Mouse (Mus musculus) forebrain, embryonic 16.5 days (tissue): Measurements from ENCODE around the gene Cept1. TPM values are rescaled to one million over a fixed set of nuclear protein-coding genes. Genes with fewer than 3 reads are reported as not detected.

Source experiments
- ATAC-seq: fragments of 200-750 bp; cut with Nextera tagmentation; 2 replicates; pipeline ENCODE4 v1.8.0; 2017; ENCODE audit warnings: mild to moderate bottlenecking, moderate library complexity
- H3K27ac ChIP-seq: fragments of 300-500 bp; sonication (generic); 2 replicates; pipeline ENCODE4 v1.5.1; 2014; ENCODE audit warnings: low read length, control low read depth
- H3K27me3 ChIP-seq: fragments of 300-500 bp; sonication (generic); replicated peaks from 2 replicates; pipeline ENCODE4 v1.6.1; 2014; ENCODE audit warnings: low read length; ENCODE audit not compliant: control insufficient read depth, insufficient read depth
- H3K36me3 ChIP-seq: fragments of 300-500 bp; sonication (generic); 2 replicates; pipeline ENCODE4 v1.6.1; 2014; ENCODE audit not compliant: control insufficient read depth, insufficient read depth
- H3K4me1 ChIP-seq: fragments of 300-500 bp; sonication (generic); replicated peaks from 2 replicates; pipeline ENCODE4 v1.6.1; 2014; ENCODE audit warnings: low read length; ENCODE audit not compliant: control insufficient read depth, insufficient read depth
- H3K4me2 ChIP-seq: fragments of 300-500 bp; sonication (generic); 2 replicates; pipeline ENCODE4 v1.6.1; 2014; ENCODE audit warnings: mild to moderate bottlenecking, low read length, control low read depth
- H3K4me3 ChIP-seq: fragments of 300-500 bp; sonication (generic); replicated peaks from 2 replicates; pipeline ENCODE4 v1.5.1; 2014; ENCODE audit warnings: mild to moderate bottlenecking, low read length, control low read depth
- H3K9ac ChIP-seq: fragments of 300-500 bp; sonication (generic); replicated peaks from 2 replicates; pipeline ENCODE4 v1.6.1; 2014; ENCODE audit warnings: low read depth, low read length, control low read depth
- H3K9me3 ChIP-seq: fragments of 300-500 bp; sonication (generic); 2 replicates; pipeline ENCODE4 v1.6.1; 2016; ENCODE audit warnings: low read length; ENCODE audit not compliant: control insufficient read depth
- WGBS: fragments of 180-500 bp; shearing (Covaris S2); extraction: QIAGEN DNeasy Blood & Tissue Kit; methylation state at CpG from one replicate; pipeline ENCODE4 v1.1.7; 2014; 5-methylcytosine and 5-hydroxymethylcytosine counted together
- polyA plus RNA-seq: library from polyadenylated mRNA; unstranded; fragments of >200 nt; fragmentation: Nextera tagmentation; extraction: Ambion mirVana; gene quantifications from 2 replicates; pipeline ENCODE4 v1.2.1, GENCODE M21; 2015

Gene Cept1
- polyA plus RNA-seq, 1 experiment from 2014 or later, result 45.8 TPM

DNA sequence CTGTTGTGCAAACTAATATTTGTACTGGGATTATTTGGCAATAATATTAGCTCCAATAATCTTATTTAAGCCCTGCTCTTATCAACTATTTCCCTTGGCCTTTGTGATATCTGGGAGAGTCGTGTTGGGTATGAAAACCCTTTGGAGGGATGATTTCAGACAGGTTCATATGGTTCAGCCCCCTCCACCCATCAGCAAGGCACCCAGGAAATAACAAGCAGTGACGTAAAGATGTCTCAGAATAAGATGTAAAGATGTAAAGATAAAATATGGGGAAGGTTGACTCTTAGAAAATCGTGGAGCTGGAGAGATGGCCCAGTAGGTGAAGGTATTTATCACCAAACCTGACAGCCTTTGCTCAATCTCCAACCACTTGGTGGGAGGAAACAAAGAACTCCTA is 85.1 kb downstream of the Cept1 start:
- WGBS, result 77% methylated on average over 3 of the region's 3 CpGs
- H3K36me3 ChIP-seq, result no peaks in the 10 kb centered on the region
- H3K4me3 ChIP-seq, result no peak overlapping the region
- H3K4me1 ChIP-seq, result no peaks in the 10 kb centered on the region
- no peak for ATAC-seq
- H3K27me3 ChIP-seq, result no peaks in the 10 kb centered on the region
- no peaks in the 10 kb centered on the region for H3K9me3 ChIP-seq
- no peak overlapping the region for H3K9ac ChIP-seq
- no peak overlapping the region for H3K27ac ChIP-seq
- no peak overlapping the region for H3K4me2 ChIP-seq

DNA sequence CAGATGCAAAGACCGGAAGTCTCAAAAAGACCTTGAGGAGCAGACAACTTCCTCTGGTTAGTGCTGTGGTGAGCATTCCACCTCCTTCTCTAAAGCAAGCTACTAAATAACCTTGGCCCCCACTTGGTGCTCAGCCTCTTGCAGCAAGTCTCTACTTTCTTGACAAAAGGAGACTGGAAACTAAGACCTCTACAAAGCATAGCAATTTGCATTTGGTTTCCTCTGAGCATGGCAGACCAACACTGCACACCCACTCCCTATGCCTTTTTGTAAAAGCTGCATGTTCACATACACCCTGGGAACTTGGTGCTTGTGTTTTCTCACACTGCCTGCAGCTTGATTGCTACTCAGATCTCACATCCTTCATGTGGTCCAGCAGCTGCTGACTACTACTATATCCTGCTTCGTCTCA is 85.5 kb downstream of the Cept1 start:
- no peak overlapping the region for H3K4me2 ChIP-seq
- no peak overlapping the region for H3K9ac ChIP-seq
- H3K27me3 ChIP-seq, result no peaks in the 10 kb centered on the region
- no peak overlapping the region for H3K4me3 ChIP-seq
- whole genome bisulfite sequencing, result 95% methylated on average over 2 of the region's 2 CpGs
- no peak overlapping the region for H3K27ac ChIP-seq
- H3K4me1 ChIP-seq, result no peaks in the 10 kb centered on the region
- H3K9me3 ChIP-seq, result no peaks in the 10 kb centered on the region
- H3K36me3 ChIP-seq, result no peaks in the 10 kb centered on the region
- no peak for ATAC-seq

DNA sequence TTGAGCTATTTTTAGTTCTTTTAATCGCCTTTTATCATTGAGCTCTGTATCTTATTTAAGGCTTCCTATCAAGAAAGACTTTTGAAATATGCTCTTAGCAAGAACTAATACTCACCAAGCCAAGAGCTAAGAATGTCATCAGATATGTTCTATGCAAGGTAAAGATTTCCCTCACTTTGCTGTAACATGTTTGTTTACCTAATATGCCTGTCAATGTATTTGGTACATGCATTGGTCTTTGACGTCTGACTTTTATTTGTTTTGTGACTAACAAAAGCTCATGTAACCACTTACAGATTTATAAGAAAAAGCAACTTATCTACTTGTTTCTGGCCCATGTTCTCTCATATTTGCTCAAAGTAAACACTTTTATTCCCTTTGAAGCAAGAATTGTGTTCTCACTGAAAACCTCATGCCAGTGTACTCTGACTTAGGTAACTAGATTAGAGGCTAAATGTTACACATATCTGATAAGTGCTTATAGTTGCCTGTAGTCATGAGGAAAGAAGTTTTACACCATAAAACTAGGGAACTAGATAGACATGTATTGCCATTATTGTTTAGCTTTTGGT is 90.2 kb downstream of the Cept1 start:
- H3K27me3 ChIP-seq, result no peaks in the 10 kb centered on the region
- no peaks in the 10 kb centered on the region for H3K36me3 ChIP-seq
- H3K4me1 ChIP-seq, result no peaks in the 10 kb centered on the region
- no peak overlapping the region for H3K9ac ChIP-seq
- 87% methylated on average over 2 of the region's 2 CpGs for WGBS
- H3K9me3 ChIP-seq, result no peaks in the 10 kb centered on the region
- ATAC-seq, result no peak
- H3K27ac ChIP-seq, result no peak overlapping the region
- no peak overlapping the region for H3K4me2 ChIP-seq
- no peak overlapping the region for H3K4me3 ChIP-seq

- H3K4me3 ChIP-seq, result no peak overlapping the region
- H3K36me3 ChIP-seq, result no peaks in the 10 kb centered on the region
- no peak overlapping the region for H3K9ac ChIP-seq
- 74% methylated on average over 4 of the region's 4 CpGs for WGBS
- no peaks in the 10 kb centered on the region for H3K27me3 ChIP-seq
- ATAC-seq, result no peak
- H3K4me2 ChIP-seq, result no peak overlapping the region
- no peaks in the 10 kb centered on the region for H3K4me1 ChIP-seq
- no peak overlapping the region for H3K27ac ChIP-seq
- no peaks in the 10 kb centered on the region for H3K9me3 ChIP-seq
These were observed 95.0 kb downstream of the Cept1 start for GRCm38 (mm10) chr3:106452616-106453015.

Other genes starting within 250 kb of the Cept1 start
- not detected in 2 replicates for gene Chil6, start 141.6 kb downstream of the Cept1 start, polyA plus RNA-seq
- gene Dennd2d, start 65.4 kb downstream of the Cept1 start, polyA plus RNA-seq, result 0.43 and 0.67 TPM in 2 replicates
- gene Dram2, start within 50 bp of the Cept1 start, polyA plus RNA-seq, result 62.0 and 65.0 TPM in 2 replicates
- 18.8 and 19.2 TPM in 2 replicates for gene Lrif1, start 137.2 kb upstream of the Cept1 start, polyA plus RNA-seq
- gene Cd53, start 242.3 kb upstream of the Cept1 start, polyA plus RNA-seq, result 3.3 and 4.1 TPM in 2 replicates